Mouse (Mus musculus) cerebellum, adult 2 months (tissue): ENCODE measurements at regions not wholly inside any gene's neighbourhood (a gene's known extent, or its start where the extent isn't known, plus 50 kb on each side); places are given as distances from the start of the nearest gene placed in this dataset.

ENCODE experiments used
- CTCF ChIP-seq: fragments of 200-500 bp; IDR thresholded peaks from 2 replicates; pipeline ENCODE4 v1.5.1; 2011; ENCODE audit warnings: low read depth, mild to moderate bottlenecking, control low read depth, low read length, moderate library complexity, borderline replicate concordance; ENCODE audit not compliant: insufficient read depth
- POLR2A ChIP-seq: fragments of 200-500 bp; IDR thresholded peaks from 2 replicates; pipeline ENCODE4 v1.6.1; 2011; ENCODE audit warnings: low read length, control low read depth, borderline replicate concordance; ENCODE audit not compliant: insufficient read depth

DNA sequence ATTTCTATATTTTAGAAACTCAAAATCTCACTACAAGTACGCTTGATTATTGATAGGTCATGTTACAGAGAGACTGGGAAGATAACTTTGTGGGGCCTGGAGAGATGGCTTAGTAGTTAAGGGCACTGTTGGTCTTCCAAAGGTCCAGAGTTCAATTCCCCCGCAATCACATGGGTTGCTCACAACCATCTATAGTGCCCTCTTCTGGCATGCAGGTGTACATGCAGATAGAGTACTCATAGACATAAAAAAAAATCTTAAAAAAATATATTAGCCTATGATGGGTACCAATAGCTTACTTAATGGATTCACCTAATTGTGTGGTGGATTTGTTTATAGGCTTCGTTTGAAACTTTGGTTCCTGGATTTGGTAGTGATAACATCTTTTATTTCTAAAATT is 654.2 kb upstream of the Marcks start:
- TF ChIP-seq POLR2A, result no peak
- no peak for TF ChIP-seq CTCF
